In the genomic region with DNA sequence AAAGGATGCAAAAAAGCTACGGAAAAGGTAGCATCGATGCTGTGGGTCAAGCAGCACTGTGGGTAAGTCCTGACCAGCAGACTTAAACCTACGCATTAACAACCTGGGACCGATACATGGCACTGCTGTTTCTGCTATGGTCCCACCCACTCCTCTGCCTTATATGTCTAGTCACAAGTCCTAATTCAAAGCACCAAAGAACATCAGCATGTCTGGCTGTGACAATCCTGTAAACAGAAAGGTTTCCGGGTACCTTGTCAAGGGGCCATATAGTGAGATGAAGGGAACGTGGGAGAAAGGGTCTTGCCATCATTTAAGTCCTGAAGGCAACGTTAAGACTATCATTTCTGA, we compare ENCODE assay signal across 11 mouse cellular contexts.
DNase-seq lines count a peak whose midpoint lies in the region; ATAC-seq and TF ChIP-seq lines count a peak whose summit lies in the region.
"Had no signal": no experiment of that assay in that cellular context is flagged by ENCODE, and none has a peak within 500 bp of the region (broad histone marks: within the 10 kb centered on the region; RNA-seq: fewer than 3 reads in every experiment).

No protein-coding gene starts in this region.

- H3K27me3 ChIP-seq in embryonic facial prominence, embryonic 14.5 days (replicated peaks; ENCODE audit: control insufficient read depth, insufficient read depth, low read length) = no peaks in the 10 kb centered on the region
- H3K27me3 ChIP-seq in intestine, embryonic 14.5 days (replicated peaks; ENCODE audit: control insufficient read depth, insufficient read depth, low read length) = no peaks in the 10 kb centered on the region
- H3K27me3 ChIP-seq in midbrain, embryonic 16.5 days (ENCODE audit: control insufficient read depth, insufficient read depth, low read depth, low read length) = no peaks in the 10 kb centered on the region
- H3K27me3 ChIP-seq: kidney, embryonic 15.5 days had no signal

- no peak overlapping the region for H3K9ac ChIP-seq in embryonic facial prominence, embryonic 14.5 days (ENCODE audit: low read depth, low read length)
- no peak overlapping the region for H3K9ac ChIP-seq in intestine, embryonic 14.5 days (ENCODE audit: low read length)
- H3K9ac ChIP-seq in midbrain, embryonic 16.5 days (ENCODE audit: low read depth, low read length) = no peak overlapping the region; the same call in 1 of the 2 replicates
- H3K9ac ChIP-seq: kidney, embryonic 15.5 days had no signal

- H3K9me3 ChIP-seq in embryonic facial prominence, embryonic 14.5 days (ENCODE audit: control insufficient read depth, low read length) = no peaks in the 10 kb centered on the region
- H3K9me3 ChIP-seq in intestine, embryonic 14.5 days (ENCODE audit: control insufficient read depth, low read length) = no peaks in the 10 kb centered on the region
- H3K9me3 ChIP-seq in midbrain, embryonic 16.5 days (replicated peaks; ENCODE audit: control insufficient read depth, low read length, poor library complexity, severe bottlenecking) = no peaks in the 10 kb centered on the region
- H3K9me3 ChIP-seq: kidney, embryonic 15.5 days had no signal

- peaks cover 19% of the 10 kb centered on the region; the same call in 1 of the 2 replicates for H3K36me3 ChIP-seq in embryonic facial prominence, embryonic 14.5 days (ENCODE audit: control insufficient read depth, insufficient read depth, low read length)
- H3K36me3 ChIP-seq in intestine, embryonic 14.5 days (ENCODE audit: control insufficient read depth, insufficient read depth, low read length) = peaks cover 52% of the 10 kb centered on the region
- H3K36me3 ChIP-seq in midbrain, embryonic 16.5 days (ENCODE audit: control insufficient read depth, insufficient read depth, low read length) = peaks cover 19% of the 10 kb centered on the region

- no peak for ATAC-seq in embryonic facial prominence, embryonic 14.5 days (ENCODE audit: low read depth)
- ATAC-seq in intestine, embryonic 14.5 days (replicated peaks; ENCODE audit: low FRiP score, low TSS enrichment, low read depth) = no peak
- ATAC-seq in midbrain, embryonic 16.5 days = no peak
- ATAC-seq in megakaryocyte-erythroid progenitor cell, adult 5-6 weeks (replicated peaks; ENCODE audit: low FRiP score, low TSS enrichment, poor library complexity, severe bottlenecking) = no peak

- H3K4me3 ChIP-seq in layer of hippocampus, adult 2 months = no peak overlapping the region
- H3K4me3 ChIP-seq in embryonic facial prominence, embryonic 14.5 days (ENCODE audit: low read depth, low read length) = no peak overlapping the region
- H3K4me3 ChIP-seq in intestine, embryonic 14.5 days (ENCODE audit: low read depth, low read length) = no peak overlapping the region
- H3K4me3 ChIP-seq in midbrain, embryonic 16.5 days (ENCODE audit: low read depth, low read length) = no peak overlapping the region
- H3K4me3 ChIP-seq: kidney, embryonic 15.5 days had no signal

- TF ChIP-seq CTCF in layer of hippocampus, adult 2 months (conservative IDR thresholded peaks at IDR 0.05) = no peak

- peak overlapping the region; percentile 52 for H3K27ac ChIP-seq in layer of hippocampus, adult 2 months
- peak overlapping the region; percentile 88 for H3K27ac ChIP-seq in embryonic facial prominence, embryonic 14.5 days (replicated peaks; ENCODE audit: low read depth, low read length)
- peak overlapping the region; percentile 79 for H3K27ac ChIP-seq in intestine, embryonic 14.5 days (ENCODE audit: low read depth)
- peak overlapping the region; percentile 77 for H3K27ac ChIP-seq in midbrain, embryonic 16.5 days (ENCODE audit: low read length)
- H3K27ac ChIP-seq: macrophage had no signal

- H3K4me2 ChIP-seq in embryonic facial prominence, embryonic 14.5 days (ENCODE audit: low read depth, low read length) = no peak overlapping the region
- H3K4me2 ChIP-seq in intestine, embryonic 14.5 days (ENCODE audit: low read length) = peak overlapping the region; percentile 11
- H3K4me2 ChIP-seq in midbrain, embryonic 16.5 days (ENCODE audit: low read length) = no peak overlapping the region
- H3K4me2 ChIP-seq: kidney, embryonic 15.5 days had no signal

- DNase-seq in layer of hippocampus, adult 2 months (ENCODE audit: low spot score in 2 of 2) = no peak
- DNase-seq in layer of hippocampus, adult 9-10 months (ENCODE audit: low spot score) = no peak
- DNase-seq in embryonic facial prominence, embryonic 14.5 days (ENCODE audit: low spot score) = no peak
- no peak for DNase-seq in intestine, embryonic 14.5 days (ENCODE audit: low spot score)
- DNase-seq in T-cell, adult 2 months (ENCODE audit: low spot score) = no peak
- DNase-seq in ovary, adult 18-20 months (ENCODE audit: low spot score) = no peak
- DNase-seq: cerebellum, adult 8-10 months had no signal

- H3K4me1 ChIP-seq in embryonic facial prominence, embryonic 14.5 days (ENCODE audit: control insufficient read depth, insufficient read depth, low read length) = peaks cover 17% of the 10 kb centered on the region
- H3K4me1 ChIP-seq in intestine, embryonic 14.5 days (replicated peaks; ENCODE audit: control insufficient read depth, insufficient read depth, low read length) = peaks cover 20% of the 10 kb centered on the region
- H3K4me1 ChIP-seq in midbrain, embryonic 16.5 days (ENCODE audit: control insufficient read depth, insufficient read depth, low read length) = peaks cover 19% of the 10 kb centered on the region

- WGBS in embryonic facial prominence, embryonic 14.5 days = 86% methylated on average over 7 of the region's 7 CpGs
- 59% methylated on average over 7 of the region's 7 CpGs for WGBS in intestine, embryonic 14.5 days
- WGBS in midbrain, embryonic 16.5 days = 88% methylated on average over 7 of the region's 7 CpGs
